Mouse (Mus musculus): ENCODE data around the gene Akap9.

DNA sequence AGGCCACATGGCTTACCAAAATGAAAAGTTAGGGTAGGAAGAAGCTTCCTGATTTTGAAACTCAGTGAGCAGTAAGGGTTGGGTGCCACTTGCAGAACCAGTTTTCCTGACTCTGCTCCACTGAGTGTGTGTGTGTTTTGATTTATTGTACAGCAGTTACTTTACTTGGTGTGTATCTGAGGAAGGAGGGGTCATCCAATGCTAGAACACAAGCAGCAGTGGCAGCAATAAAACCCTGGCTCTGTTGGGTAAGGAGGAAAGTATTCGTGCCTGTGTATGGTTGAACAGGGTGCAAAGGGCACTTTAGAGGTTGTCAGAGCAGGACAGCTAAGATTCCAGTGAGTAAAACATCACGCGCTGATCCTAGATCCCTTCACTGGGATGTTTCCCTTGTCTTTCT is 11.1 kb downstream of the Akap9 start:
- TF ChIP-seq CTCF (IDR thresholded peaks at IDR 0.05; ENCODE audit: low read depth) (no peak), EP300 (IDR thresholded peaks at IDR 0.05; ENCODE audit: low read depth) (no peak)

Data from liver, postnatal 0 days (tissue).